Mouse (Mus musculus): ENCODE data around the gene Il1f5. TPM values are rescaled to one million over a fixed set of nuclear protein-coding genes. Genes with fewer than 3 reads are reported as not detected.

The Il1f5 gene
- polyA plus RNA-seq (2017; shearing (Covaris generic)): not detected

DNA sequence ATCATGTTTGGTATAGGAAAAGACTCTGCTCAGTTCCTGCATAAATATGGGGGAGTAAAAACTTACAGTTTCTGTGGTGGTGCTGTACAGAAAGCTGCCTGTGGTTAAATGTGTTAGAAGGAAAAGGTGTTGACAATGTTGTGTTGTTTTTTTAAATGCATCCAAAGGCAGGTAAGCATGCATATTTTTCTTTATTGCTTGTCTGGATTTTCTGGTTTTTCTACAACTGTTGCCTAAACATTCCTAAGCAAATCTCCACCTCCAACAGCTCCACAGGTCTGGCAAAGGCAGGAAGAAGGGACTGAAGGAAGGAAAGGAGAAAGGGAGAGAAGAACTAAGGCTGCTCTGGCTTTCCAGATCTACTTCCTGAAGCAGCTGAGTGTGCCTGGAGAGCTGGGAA lies at the start of gene Il1f5:
Il1f5 (plus strand) TSS at position 301 of the 400 bp plus-strand sequence.

DNA sequence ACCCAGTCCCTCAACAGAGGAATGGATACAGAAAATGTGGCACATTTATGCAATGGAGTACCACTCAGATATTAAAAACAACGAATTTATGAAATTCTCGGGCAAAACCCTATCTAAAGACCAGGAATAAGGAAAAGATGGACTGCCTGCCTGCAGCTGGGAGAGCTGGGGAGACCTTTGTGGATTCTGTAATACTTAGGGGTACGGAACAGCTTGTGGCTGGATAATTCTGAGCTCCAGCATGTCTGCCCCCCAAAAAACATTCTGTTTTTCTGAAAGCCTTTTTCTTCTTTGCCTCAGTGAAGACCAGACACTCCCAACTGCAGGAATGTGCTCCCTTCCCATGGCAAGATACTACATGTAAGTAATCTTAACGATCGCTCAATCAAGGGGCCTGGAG lies 14.1 kb downstream of the Il1f5 start, which contains the start of gene Il1f10:
Il1f10 (plus strand) TSS at position 301 of the 400 bp plus-strand sequence.

Other genes with a start within 250 kb of the Il1f5 start
- gene Hnmt, start 227.6 kb upstream of the Il1f5 start, polyA plus RNA-seq (2017; shearing (Covaris generic)): not detected
- gene Tbpl2, start 180.4 kb upstream of the Il1f5 start, polyA plus RNA-seq (2017; shearing (Covaris generic)): not detected
- gene Il1f8, start 123.8 kb upstream of the Il1f5 start, polyA plus RNA-seq (2017; shearing (Covaris generic)): not detected
- gene Il1f9, start 90.5 kb upstream of the Il1f5 start, polyA plus RNA-seq (2017; shearing (Covaris generic)): not detected
- gene Il1f6, start 61.5 kb upstream of the Il1f5 start, polyA plus RNA-seq (2017; shearing (Covaris generic)): not detected
- gene Il1f10, start 14.2 kb downstream of the Il1f5 start, polyA plus RNA-seq (2017; shearing (Covaris generic)): not detected
- not detected for gene Il1rn, start 59.9 kb downstream of the Il1f5 start, polyA plus RNA-seq (2017; shearing (Covaris generic))
- gene Psd4, start 90.6 kb downstream of the Il1f5 start, polyA plus RNA-seq (2017; shearing (Covaris generic)): 104 TPM
- 0.11 TPM for gene Pax8, start 198.6 kb downstream of the Il1f5 start, polyA plus RNA-seq (2017; shearing (Covaris generic))